Mouse (Mus musculus): ENCODE results near the gene Col27a1. TPM values are rescaled to one million over a fixed set of nuclear protein-coding genes. Genes with fewer than 3 reads are reported as not detected.

Gene Col27a1
- polyA plus RNA-seq, 1 experiment from 2014 or later = 1.4 TPM

DNA sequence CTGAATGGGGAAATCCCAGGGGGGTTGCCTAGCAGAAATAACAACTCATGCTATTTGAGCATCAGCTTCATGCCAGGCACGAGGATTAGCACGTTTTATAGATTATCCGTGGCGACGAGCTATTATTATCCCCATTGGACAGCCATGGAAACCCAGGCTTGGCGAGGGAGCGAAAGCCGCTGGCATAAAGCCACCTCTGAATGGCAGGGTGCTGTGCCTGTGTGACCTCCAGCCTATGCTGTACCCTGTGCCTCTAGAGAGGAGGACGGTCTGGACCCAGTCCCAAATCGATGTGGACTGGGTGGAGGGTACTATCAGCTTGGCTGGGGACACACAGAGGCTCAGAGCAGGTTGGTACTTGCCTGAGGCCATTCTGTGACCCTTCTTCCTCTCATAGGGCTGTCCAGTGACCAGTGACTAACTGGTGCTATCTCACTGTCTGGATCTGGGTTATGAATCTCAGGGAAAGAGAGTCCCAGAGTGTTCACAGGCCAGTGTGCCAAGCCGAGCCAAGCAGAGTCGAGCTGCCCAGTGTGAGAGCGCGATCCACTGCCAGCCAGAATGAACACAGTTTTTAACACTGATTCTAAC is 16.3 kb downstream of the Col27a1 start:
- ATAC-seq (ENCODE audit: low FRiP score, low TSS enrichment) (peak; percentile 24), DNase-seq (peak; percentile 77)
- Histone ChIP-seq H3K36me3 (ENCODE audit: control insufficient read depth, insufficient read depth, low read length) (no peaks in the 10 kb centered on the region), H3K4me1 (ENCODE audit: control insufficient read depth, insufficient read depth, low read length) (peaks cover 21% of the 10 kb centered on the region), H3K4me3 (replicated peaks; ENCODE audit: low read depth, low read length) (no peak overlapping the region), H3K27me3 (ENCODE audit: control insufficient read depth, insufficient read depth, low read length) (no peaks in the 10 kb centered on the region), H3K9me3 (ENCODE audit: control insufficient read depth, low read length) (no peaks in the 10 kb centered on the region), H3K4me2 (ENCODE audit: low read length) (no peak overlapping the region), H3K9ac (replicated peaks; ENCODE audit: low read length) (no peak overlapping the region), H3K27ac (replicated peaks; ENCODE audit: low read depth, low read length) (no peak overlapping the region)
- 29% methylated on average over 14 of the region's 14 CpGs for WGBS

DNA sequence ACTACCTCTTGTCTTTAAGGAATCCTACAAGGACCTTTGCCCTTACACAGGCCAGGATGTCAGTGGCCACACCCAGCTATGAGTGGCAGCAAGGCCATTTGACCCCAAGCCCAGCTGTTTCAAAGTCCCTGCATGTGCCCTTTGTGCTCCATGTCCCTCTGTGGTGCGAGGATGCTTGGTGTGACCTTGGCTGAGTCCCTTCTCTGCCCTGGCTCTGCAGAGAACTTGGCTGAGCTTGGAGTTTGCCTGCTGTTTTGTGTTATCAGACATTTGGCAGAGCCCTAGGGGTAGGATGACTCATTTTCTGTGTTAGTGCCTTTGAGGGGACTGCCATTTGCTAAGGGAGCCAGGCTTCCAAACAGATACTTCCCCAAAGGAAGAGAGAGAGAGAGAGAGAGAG is 17.3 kb downstream of the Col27a1 start:
- Histone ChIP-seq H3K9me3 (ENCODE audit: control insufficient read depth, low read length) (no peaks in the 10 kb centered on the region), H3K4me2 (ENCODE audit: low read length) (no peak overlapping the region), H3K9ac (replicated peaks; ENCODE audit: low read length) (no peak overlapping the region), H3K4me1 (ENCODE audit: control insufficient read depth, insufficient read depth, low read length) (peaks cover 21% of the 10 kb centered on the region), H3K36me3 (ENCODE audit: control insufficient read depth, insufficient read depth, low read length) (no peaks in the 10 kb centered on the region), H3K4me3 (replicated peaks; ENCODE audit: low read depth, low read length) (no peak overlapping the region), H3K27me3 (ENCODE audit: control insufficient read depth, insufficient read depth, low read length) (no peaks in the 10 kb centered on the region), H3K27ac (replicated peaks; ENCODE audit: low read depth, low read length) (no peak overlapping the region)
- ATAC-seq (ENCODE audit: low FRiP score, low TSS enrichment) = no peak
- no peak for DNase-seq
- whole genome bisulfite sequencing = 52% methylated on average over 1 of the region's 1 CpGs

DNA sequence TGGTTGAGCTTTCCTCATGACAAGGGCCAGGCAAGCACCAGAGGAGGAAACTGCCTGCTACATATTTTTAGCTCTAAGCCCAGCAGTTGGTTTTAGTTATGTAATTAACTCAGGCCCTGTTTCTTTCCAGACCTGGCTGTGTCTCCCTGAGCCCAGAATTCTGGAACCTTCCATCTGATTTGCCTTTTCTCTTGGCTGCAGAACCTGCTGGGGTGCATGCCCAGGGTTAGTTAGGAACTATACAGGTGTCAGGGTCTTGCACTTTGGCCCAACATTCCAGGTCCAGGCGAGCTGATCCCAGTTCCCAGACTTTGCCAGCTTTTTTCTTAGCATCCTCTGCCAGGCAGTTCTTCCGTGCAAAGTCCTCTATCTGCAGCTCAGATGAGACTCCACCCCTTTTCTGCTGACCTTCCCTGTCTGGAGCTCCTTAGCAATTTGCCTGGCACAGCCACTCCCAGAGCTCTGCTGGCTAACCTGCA is 18.8 kb downstream of the Col27a1 start:
- Histone ChIP-seq H3K27ac (replicated peaks; ENCODE audit: low read depth, low read length) (no peak overlapping the region), H3K9ac (replicated peaks; ENCODE audit: low read length) (no peak overlapping the region), H3K4me3 (replicated peaks; ENCODE audit: low read depth, low read length) (no peak overlapping the region), H3K9me3 (ENCODE audit: control insufficient read depth, low read length) (no peaks in the 10 kb centered on the region), H3K36me3 (ENCODE audit: control insufficient read depth, insufficient read depth, low read length) (no peaks in the 10 kb centered on the region), H3K4me2 (ENCODE audit: low read length) (no peak overlapping the region), H3K27me3 (ENCODE audit: control insufficient read depth, insufficient read depth, low read length) (no peaks in the 10 kb centered on the region), H3K4me1 (ENCODE audit: control insufficient read depth, insufficient read depth, low read length) (peaks cover 15% of the 10 kb centered on the region)
- DNase-seq (no peak), ATAC-seq (ENCODE audit: low FRiP score, low TSS enrichment) (no peak)
- 59% methylated on average over 2 of the region's 2 CpGs for WGBS

DNA sequence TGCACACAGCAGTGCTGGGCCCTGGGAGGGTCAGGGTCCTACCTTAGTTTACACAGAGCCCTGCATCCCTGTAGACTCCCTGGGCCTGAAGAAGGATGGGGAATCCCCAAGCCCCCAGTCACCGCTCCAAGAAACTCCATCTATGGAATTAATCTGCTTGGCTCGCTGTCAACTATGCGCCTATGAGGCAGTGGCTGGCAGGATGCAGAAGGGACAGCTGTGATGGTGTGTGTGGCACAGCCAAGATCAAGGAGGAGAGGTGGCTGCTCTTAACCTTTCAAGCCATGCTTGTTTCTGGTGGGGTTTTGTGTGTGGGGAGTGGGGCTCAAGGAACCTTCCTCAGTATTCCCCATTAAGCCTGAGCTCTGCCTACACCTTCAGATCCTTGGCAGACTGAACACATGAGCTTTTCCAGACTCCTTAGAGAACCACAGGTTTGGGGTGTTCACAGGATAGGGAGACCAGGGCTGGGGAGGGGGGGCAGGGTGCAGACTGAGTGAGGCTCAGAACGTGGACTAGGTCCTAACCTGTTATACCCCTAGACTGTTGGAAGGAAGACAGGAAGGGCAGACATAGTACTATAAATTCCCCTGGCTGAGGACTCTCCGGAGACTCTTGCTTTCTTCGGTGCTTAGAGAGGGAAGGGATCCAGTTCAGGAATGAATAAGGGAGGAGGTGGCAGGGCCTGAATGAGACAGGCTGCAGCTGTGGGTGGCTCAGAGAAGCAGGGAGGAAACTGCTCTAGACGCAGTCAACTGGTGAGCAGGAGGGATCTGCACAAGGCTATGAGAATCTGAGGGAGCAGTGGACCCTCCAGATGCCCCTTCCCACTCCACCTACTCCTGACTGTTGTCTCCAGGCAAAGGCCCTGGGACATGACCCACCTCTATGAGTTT is 20.0 kb downstream of the Col27a1 start:
- 74% methylated on average over 7 of the region's 7 CpGs for WGBS
- DNase-seq = peak; percentile 46
- no peaks in the 10 kb centered on the region for H3K27me3 ChIP-seq (ENCODE audit: control insufficient read depth, insufficient read depth, low read length)
- H3K9me3 ChIP-seq (ENCODE audit: control insufficient read depth, low read length) = no peaks in the 10 kb centered on the region
- H3K27ac ChIP-seq (replicated peaks; ENCODE audit: low read depth, low read length) = no peak overlapping the region
- peaks cover 20% of the 10 kb centered on the region for H3K4me1 ChIP-seq (ENCODE audit: control insufficient read depth, insufficient read depth, low read length)
- H3K4me3 ChIP-seq (replicated peaks; ENCODE audit: low read depth, low read length) = no peak overlapping the region
- no peak for ATAC-seq (ENCODE audit: low FRiP score, low TSS enrichment)
- no peak overlapping the region for H3K9ac ChIP-seq (replicated peaks; ENCODE audit: low read length)
- no peaks in the 10 kb centered on the region for H3K36me3 ChIP-seq (ENCODE audit: control insufficient read depth, insufficient read depth, low read length)
- no peak overlapping the region for H3K4me2 ChIP-seq (ENCODE audit: low read length)

DNA sequence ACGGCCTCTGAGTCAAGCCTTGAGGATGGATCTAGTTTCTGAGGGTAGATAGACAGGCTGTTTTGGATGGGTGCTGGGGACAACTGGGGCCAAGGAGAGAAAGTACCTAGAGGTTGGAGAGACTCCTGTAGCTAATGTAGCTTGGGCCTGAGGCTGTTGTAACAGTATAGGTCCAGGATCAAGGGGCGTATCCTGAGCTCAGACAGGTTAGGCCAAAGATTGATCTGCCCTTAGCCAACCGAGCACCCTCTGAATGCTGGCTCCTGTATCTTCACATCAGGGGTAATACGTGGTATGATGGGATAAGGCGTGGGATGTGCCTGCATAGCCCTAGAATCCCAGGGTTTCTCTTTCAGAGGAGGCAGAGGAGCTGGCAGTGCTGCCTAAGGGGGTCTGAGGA is 21.0 kb downstream of the Col27a1 start:
- H3K4me3 ChIP-seq (replicated peaks; ENCODE audit: low read depth, low read length) = no peak overlapping the region
- H3K27ac ChIP-seq (replicated peaks; ENCODE audit: low read depth, low read length) = no peak overlapping the region
- peaks cover 10% of the 10 kb centered on the region for H3K4me1 ChIP-seq (ENCODE audit: control insufficient read depth, insufficient read depth, low read length)
- H3K27me3 ChIP-seq (ENCODE audit: control insufficient read depth, insufficient read depth, low read length) = no peaks in the 10 kb centered on the region
- no peak overlapping the region for H3K4me2 ChIP-seq (ENCODE audit: low read length)
- DNase-seq (no peak), ATAC-seq (ENCODE audit: low FRiP score, low TSS enrichment) (no peak)
- H3K9ac ChIP-seq (replicated peaks; ENCODE audit: low read length) = no peak overlapping the region
- no peaks in the 10 kb centered on the region for H3K9me3 ChIP-seq (ENCODE audit: control insufficient read depth, low read length)
- no peaks in the 10 kb centered on the region for H3K36me3 ChIP-seq (ENCODE audit: control insufficient read depth, insufficient read depth, low read length)
- 92% methylated on average over 5 of the region's 5 CpGs for WGBS

DNA sequence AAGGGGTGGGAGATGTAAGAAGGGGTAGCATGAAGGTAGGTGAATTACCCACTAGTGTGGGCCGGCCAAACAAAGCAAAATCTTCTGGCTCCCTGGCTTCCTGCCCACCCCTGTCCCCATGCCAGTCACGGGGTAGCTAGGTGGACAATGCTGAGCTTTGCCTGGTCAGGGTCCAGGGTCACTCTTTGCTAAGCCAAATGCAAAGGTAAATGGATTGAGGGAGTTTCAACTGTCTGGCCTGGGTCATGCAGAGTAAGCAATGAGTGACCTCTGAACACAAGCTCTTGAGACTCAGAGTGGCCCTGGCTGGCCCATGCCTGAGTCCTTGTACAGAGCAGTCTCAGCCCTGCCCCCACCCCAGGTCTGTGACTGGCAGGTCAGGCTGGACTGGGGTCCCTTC is 22.4 kb downstream of the Col27a1 start:
- 78% methylated on average over 2 of the region's 2 CpGs for WGBS
- no peak overlapping the region for H3K27ac ChIP-seq (replicated peaks; ENCODE audit: low read depth, low read length)
- no peak overlapping the region for H3K9ac ChIP-seq (replicated peaks; ENCODE audit: low read length)
- no peaks in the 10 kb centered on the region for H3K36me3 ChIP-seq (ENCODE audit: control insufficient read depth, insufficient read depth, low read length)
- DNase-seq = no peak
- H3K9me3 ChIP-seq (ENCODE audit: control insufficient read depth, low read length) = 0 out of 2 replicates have a peak, but pooled peaks cover 4% of the 10 kb centered on the region
- peaks cover 6% of the 10 kb centered on the region for H3K4me1 ChIP-seq (ENCODE audit: control insufficient read depth, insufficient read depth, low read length)
- ATAC-seq (ENCODE audit: low FRiP score, low TSS enrichment) = no peak
- H3K4me2 ChIP-seq (ENCODE audit: low read length) = no peak overlapping the region
- H3K27me3 ChIP-seq (ENCODE audit: control insufficient read depth, insufficient read depth, low read length) = no peaks in the 10 kb centered on the region
- H3K4me3 ChIP-seq (replicated peaks; ENCODE audit: low read depth, low read length) = no peak overlapping the region

DNA sequence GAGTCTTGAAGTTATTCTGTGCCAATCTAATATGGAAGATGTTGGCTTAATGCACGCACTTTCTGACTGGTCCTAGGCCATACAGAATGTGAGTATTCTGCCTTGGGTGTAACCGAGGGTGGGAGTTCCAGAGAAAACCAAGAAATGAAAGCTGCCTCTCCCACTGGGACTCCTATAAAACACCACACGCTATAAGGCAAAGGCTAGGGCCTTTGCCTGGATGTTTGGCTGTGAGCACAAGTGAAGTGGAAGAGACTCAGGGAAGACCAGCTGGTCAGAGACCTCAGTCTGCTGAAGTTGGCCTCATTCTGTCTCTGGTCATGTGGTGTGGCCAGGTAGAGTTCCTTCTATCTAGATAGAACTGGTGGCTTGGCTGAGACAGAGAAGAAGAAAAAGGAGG is 23.4 kb downstream of the Col27a1 start:
- no peak overlapping the region for H3K9ac ChIP-seq (replicated peaks; ENCODE audit: low read length)
- 0 out of 2 replicates have a peak, but pooled peaks cover 4% of the 10 kb centered on the region for H3K9me3 ChIP-seq (ENCODE audit: control insufficient read depth, low read length)
- H3K36me3 ChIP-seq (ENCODE audit: control insufficient read depth, insufficient read depth, low read length) = no peaks in the 10 kb centered on the region
- no peak overlapping the region for H3K4me2 ChIP-seq (ENCODE audit: low read length)
- H3K4me3 ChIP-seq (replicated peaks; ENCODE audit: low read depth, low read length) = no peak overlapping the region
- ATAC-seq (ENCODE audit: low FRiP score, low TSS enrichment) = no peak
- DNase-seq = no peak
- WGBS = 91% methylated on average over 3 of the region's 3 CpGs
- H3K4me1 ChIP-seq (ENCODE audit: control insufficient read depth, insufficient read depth, low read length) = peaks cover 6% of the 10 kb centered on the region
- no peaks in the 10 kb centered on the region for H3K27me3 ChIP-seq (ENCODE audit: control insufficient read depth, insufficient read depth, low read length)
- H3K27ac ChIP-seq (replicated peaks; ENCODE audit: low read depth, low read length) = no peak overlapping the region

DNA sequence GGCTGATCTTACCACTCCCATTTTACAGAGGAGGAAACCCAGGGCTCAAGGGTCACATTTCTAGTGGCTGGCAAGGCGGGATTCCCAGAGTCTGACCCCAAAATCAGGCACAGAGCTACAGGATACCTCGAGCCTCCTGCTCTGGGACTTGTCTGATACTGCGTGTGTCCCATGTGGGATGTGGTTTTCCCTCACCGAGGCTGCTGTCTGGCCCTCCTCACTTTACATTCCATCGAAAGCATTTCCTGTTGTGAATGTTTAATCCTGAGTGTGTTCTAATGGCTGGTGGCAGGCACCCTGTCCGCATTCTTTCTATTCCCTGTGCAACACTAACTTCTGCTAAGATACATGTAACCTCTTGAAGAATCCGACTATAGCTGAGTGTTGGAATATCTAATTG is 24.3 kb downstream of the Col27a1 start:
- H3K27ac ChIP-seq (replicated peaks; ENCODE audit: low read depth, low read length) = no peak overlapping the region; the same call in 1 of the 2 replicates
- peaks cover 6% of the 10 kb centered on the region for H3K4me1 ChIP-seq (ENCODE audit: control insufficient read depth, insufficient read depth, low read length)
- ATAC-seq (ENCODE audit: low FRiP score, low TSS enrichment) = no peak
- no peak overlapping the region for H3K4me3 ChIP-seq (replicated peaks; ENCODE audit: low read depth, low read length)
- DNase-seq = no peak
- no peaks in the 10 kb centered on the region for H3K36me3 ChIP-seq (ENCODE audit: control insufficient read depth, insufficient read depth, low read length)
- no peak overlapping the region for H3K4me2 ChIP-seq (ENCODE audit: low read length)
- 70% methylated on average over 7 of the region's 7 CpGs for WGBS
- H3K9me3 ChIP-seq (ENCODE audit: control insufficient read depth, low read length) = 0 out of 2 replicates have a peak, but pooled peaks cover 4% of the 10 kb centered on the region
- no peak overlapping the region for H3K9ac ChIP-seq (replicated peaks; ENCODE audit: low read length)
- H3K27me3 ChIP-seq (ENCODE audit: control insufficient read depth, insufficient read depth, low read length) = no peaks in the 10 kb centered on the region

Data from midbrain, embryonic 14.5 days (tissue).